Mouse (Mus musculus) CH12.LX (cell line): ENCODE results near the gene Treh.

Experiments used
- CTCF ChIP-seq, 2 experiments: IDR thresholded peaks in 1 of 2; conservative IDR thresholded peaks in 1 of 2; 2 replicates each; pipeline ENCODE4 v1.5.1; 2011 to 2012; ENCODE audit warnings: low read depth in 2 of 2, low read length in 2 of 2, improper control_type of control experiment in 1 of 2, inconsistent platforms in 1 of 2, mild to moderate bottlenecking in 1 of 2, moderate library complexity in 1 of 2
- EP300 ChIP-seq: IDR thresholded peaks from 2 replicates; pipeline ENCODE4 v1.6.1; 2011; ENCODE audit warnings: low read length, improper control_type of control experiment
- JUN ChIP-seq: IDR thresholded peaks from 2 replicates; pipeline ENCODE4 v1.6.1; 2011; ENCODE audit warnings: low read depth, mild to moderate bottlenecking, low read length, improper control_type of control experiment, moderate library complexity; ENCODE audit not compliant: insufficient read depth
- MAX ChIP-seq: IDR thresholded peaks from 2 replicates; pipeline ENCODE4 v1.6.1; 2011; ENCODE audit warnings: low read length, improper control_type of control experiment
- POLR2A ChIP-seq: IDR thresholded peaks from 2 replicates; pipeline ENCODE4 v1.6.1; 2011; ENCODE audit warnings: low read depth, mild to moderate bottlenecking, improper control_type of control experiment, low read length
- UBTF ChIP-seq: IDR thresholded peaks from 2 replicates; pipeline ENCODE4 v1.6.1; 2012; ENCODE audit warnings: low read depth, mild to moderate bottlenecking, inconsistent platforms, low read length, improper control_type of control experiment, moderate library complexity

DNA sequence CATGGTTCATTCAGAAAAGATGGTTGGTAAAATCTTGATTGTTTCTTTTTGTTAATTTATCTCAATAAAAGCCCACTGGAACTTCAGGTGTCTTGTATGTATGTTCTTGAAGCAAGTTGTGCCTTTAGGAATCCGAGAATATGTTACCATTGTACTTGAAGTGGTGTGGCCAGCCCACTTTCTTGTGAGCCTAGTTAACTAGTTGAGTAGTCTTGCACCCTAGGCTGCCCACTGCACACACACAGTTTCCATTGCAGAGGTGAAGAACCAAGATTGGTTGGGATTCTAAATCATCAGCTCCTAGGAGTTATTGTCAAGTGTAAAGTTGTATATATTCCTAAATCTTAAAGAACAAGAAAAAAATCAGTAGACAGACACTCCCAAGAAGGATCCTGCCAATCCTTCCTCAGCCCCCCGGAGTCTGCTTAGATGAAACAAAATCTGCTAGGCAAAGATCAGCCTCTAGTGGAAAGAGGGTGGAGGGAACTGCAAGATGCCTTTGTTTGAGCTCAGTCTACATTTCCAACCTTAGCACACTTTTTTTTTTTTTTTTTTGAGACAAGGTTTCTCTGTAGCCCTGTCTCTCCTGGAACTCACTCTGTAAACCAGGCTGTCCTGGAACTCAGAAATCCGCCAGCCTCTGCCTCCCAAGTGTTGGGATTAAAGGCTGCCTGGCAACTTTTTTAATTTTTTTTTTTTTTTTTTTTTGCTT is 32.2 kb upstream of the Treh start:
- TF ChIP-seq EP300 (no peak), UBTF (no peak), JUN (no peak), CTCF (conservative IDR thresholded peaks at IDR 0.05 in 1 of 2, IDR thresholded peaks at IDR 0.05 in 1 of 2; ENCODE audit: low read depth in 2 of 2, low read length in 2 of 2) (peak in 1 of 2 experiments; percentile 19; a peak in 1 of 4 replicates), MAX (no peak), POLR2A (0 out of 2 replicates have a peak, but pooled peaks have one; percentile 5)
